Mouse (Mus musculus): ENCODE data around the gene Mapkapk2.
"Not testable (repeated sequence)": the region's sequence is repeated elsewhere in the genome, so short reads cannot be mapped to it uniquely, and the experiment has no call there.

Gene Mapkapk2

DNA sequence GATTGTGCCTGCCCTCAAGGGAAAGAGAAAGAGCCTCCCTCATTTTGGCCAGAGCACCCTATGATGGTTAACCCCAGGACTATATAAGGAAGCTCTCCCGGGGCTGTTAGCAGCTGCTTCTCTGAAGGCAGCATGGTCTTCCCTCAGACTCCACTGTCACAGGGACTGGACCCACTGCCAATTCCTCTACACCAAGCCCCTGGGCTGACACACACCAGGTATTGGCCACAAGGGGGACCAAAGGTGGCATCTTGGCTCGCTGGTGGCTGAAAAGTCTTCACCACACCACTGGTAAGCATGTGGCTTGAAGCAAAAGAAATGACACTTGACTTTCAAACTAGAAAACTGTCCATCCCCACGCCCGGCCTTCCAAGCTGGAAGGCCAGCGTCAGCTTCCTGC is 47.0 kb downstream of the Mapkapk2 start:
- DNase-seq (ENCODE audit: low read depth, low spot score), result no peak

GRCm38 (mm10) chr1:131050011-131050410 is 47.6 kb downstream of the Mapkapk2 start:
- no peak for DNase-seq (ENCODE audit: low read depth, low spot score)

- no peak for DNase-seq (ENCODE audit: low read depth, low spot score)
These were observed 48.2 kb downstream of the Mapkapk2 start for GRCm38 (mm10) chr1:131049361-131049806.

- DNase-seq (ENCODE audit: low read depth, low spot score), result no peak
These were observed 48.7 kb downstream of the Mapkapk2 start for GRCm38 (mm10) chr1:131048946-131049345.

GRCm38 (mm10) chr1:131048121-131048863 is 49.3 kb downstream of the Mapkapk2 start:
- no peak for DNase-seq (ENCODE audit: low read depth, low spot score)

DNA sequence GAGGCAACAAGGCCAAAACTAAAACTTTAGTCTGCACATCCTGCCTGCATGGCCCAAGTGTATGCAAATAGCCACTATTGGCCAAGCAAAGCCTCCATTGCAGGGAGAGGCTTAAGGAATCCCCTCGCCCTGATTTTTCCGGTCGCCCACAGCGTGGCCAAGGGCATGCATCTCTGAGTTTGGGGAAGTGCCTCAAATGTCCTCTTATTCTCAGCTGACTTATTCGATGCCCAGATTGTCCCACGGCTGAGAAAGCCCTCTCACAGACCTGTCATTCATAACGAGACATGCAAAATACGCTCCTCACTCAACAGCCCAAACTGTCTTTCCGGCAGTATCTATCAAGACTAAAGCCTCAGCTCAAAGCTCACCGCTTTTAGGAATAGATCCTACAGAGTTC is 51.0 kb downstream of the Mapkapk2 start:
- no peak for DNase-seq (ENCODE audit: low read depth, low spot score)

DNA sequence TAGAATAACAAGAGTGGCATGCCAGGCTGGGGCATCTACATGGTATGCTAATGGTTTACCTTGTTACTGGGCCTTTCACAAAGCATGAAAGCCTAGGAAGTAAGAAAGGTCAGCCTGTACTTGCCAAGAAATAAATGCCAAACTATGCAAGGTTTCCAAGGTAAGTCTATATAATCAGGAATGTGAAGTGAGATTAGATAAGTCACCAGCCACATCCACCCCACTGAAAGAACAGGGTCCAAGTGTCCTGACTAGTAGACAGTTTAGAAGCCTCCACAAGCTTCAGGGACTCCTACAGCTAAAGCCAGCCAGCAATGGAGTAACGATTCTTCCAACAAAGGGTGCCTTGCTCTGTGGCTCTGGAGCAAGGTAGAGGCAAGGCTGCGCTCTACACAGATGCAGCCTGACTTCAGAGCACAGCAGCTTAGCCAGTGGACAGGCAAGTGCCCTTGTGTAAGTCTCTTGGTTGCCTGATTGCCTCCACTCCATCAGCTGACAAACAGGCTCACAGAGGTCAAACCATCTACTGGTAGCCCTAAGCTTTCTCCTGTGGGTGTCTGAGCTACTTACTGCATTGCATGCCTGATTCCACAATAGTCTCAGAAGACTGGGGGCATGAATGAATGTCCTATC is 51.8 kb downstream of the Mapkapk2 start:
- no peak for DNase-seq (ENCODE audit: low read depth, low spot score)

DNA sequence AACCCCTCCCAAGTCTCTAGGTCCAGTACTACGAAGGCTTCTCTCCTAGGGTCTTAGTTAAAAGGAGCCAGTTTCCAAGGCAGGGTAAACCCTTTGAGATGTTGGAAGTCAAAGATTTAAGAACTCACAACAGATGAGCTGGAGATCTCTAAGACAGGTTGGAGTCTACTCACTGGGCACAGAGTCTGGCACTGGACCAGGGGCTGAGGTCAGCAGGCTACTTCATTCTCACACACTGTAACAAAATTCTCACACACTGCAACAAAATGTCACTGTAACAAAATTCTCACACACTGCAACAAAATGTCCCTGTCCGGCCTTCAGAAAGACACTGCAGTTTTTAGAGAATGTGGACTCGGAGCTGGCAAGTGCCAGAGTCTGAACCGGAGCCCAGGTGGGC is 54.0 kb downstream of the Mapkapk2 start:
- DNase-seq (ENCODE audit: low read depth, low spot score), result no peak

DNA sequence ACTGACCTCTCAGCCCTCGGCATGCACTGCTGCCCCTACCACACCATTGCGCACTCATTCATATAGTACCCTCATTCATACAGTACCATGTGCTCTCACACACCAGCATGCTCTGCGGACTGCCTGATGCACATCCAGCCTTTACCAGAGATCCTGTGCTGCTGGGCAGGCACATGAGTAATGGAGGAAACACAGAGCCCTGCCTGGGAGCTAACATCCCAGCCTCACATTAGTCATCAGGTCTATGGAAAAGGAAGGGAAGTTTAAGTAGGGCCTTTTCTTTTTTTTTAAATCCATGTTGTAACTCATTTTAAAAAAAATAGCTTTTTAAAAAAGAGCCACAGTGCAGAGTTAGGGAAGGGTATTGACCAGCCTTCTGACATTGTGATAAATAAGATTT is 54.9 kb downstream of the Mapkapk2 start:
- DNase-seq (ENCODE audit: low read depth, low spot score), result no peak

- DNase-seq (ENCODE audit: low read depth, low spot score), result no peak
These were observed 55.4 kb downstream of the Mapkapk2 start for GRCm38 (mm10) chr1:131042263-131042662.

DNA sequence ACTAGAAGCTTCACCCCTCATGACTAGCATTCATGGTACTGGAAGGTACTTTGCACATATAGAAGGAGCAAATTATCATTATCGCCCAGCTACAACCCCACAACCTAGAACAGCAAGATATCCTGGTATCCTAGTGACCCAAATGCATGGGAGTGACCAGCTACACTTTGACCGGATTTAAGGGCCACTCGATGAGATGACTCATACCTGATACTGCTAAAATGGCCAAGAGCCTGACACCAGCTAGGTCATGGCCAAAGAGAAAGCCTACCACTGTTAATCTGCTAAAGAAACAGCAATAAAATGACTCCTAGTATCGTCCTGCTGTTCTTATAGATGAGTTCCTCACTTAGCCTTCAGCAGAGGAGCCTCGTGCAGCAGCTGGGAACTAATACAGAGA is 58.1 kb downstream of the Mapkapk2 start:
- DNase-seq (ENCODE audit: low read depth, low spot score), result no peak

DNA sequence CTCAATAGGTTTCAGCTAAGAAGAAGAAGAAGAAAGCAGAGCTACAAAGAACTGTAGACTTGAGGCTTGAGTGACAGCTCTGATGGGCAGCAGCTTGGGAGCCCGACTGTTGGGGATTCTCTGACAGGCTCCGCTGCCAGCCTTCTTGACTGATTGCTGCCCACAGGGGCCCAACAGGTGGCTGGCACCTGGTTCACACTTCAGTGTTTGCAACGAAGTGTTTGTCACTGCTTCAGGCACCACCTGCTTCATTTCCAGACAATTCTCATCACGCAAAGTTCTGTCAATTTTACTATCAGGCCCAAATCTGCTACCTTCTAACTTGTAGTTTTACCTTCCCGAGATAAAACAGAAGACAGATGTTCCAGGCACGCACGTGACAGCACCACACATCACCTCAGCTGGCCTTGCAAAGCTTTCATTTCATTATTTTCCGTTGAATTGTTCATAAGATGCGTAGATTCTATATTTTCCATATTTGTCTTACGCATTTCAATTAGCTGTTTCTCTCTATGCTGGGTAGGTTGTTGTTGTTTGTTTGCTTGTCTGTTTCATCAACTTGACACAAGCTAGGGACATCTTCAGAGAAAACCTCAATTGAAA is 59.1 kb downstream of the Mapkapk2 start:
- no peak for DNase-seq (ENCODE audit: low read depth, low spot score)

DNA sequence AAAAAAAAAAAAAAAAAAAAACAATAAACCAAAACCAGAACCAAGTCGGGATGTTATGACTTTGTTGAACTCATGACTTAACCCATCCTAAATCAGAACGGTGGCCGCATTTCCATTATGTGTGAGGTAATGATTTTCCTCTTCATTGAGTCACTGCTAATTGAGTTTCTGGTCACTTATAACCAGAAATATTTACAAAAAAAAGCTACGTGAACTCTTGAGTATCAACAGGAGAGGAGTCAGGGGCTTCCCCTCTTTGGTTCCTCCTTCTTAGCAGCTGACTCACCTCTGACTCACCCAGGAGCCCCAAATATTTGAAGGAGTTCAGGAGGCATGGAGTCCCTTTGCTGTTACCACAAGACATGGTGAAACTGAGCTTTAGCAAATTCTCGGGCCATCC is 59.6 kb downstream of the Mapkapk2 start:
- DNase-seq (ENCODE audit: low read depth, low spot score), result no peak

DNA sequence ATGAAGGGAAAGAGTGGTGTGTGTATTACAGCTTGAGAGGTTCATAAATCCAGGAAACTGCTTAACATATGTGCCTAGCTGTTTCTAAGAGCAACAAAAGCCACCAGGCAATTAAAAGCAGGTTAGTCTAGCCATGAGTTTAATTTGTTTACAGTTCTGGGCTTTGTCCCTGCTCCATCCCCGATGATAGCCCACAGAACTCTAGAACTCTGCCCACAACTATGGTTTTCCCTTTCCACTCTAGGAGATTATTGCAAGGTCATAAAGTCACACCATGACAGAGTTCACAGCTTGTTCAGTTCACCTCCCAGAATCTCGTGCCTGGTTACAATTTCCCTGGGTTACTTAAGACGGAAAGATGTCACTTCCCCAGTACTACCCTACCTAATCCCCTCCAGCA is 66.4 kb downstream of the Mapkapk2 start:
- DNase-seq (ENCODE audit: low read depth, low spot score), result no peak

DNA sequence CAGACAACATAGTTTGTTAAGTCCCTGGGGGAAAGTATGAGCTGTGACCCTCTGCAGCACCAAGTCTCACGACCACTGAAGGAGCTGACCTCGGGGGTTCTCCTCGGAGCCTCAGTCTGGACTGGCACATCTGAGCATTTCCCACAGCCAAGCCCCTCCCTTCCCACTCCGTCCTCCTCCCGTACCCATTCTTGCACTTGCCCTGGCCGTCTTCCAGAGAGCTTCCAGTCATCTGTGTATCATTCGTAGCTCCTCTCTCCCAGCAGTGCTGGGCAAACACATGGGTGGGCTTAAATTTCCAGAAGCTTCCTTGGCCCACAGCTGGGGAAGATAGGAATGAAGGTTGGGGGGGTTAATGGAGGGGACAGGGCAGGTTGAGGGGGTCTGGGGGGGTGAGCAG is 67.4 kb downstream of the Mapkapk2 start:
- DNase-seq (ENCODE audit: low read depth, low spot score), result no peak

GRCm38 (mm10) chr1:131029215-131029614 is 68.4 kb downstream of the Mapkapk2 start:
- no peak for DNase-seq (ENCODE audit: low read depth, low spot score)

DNA sequence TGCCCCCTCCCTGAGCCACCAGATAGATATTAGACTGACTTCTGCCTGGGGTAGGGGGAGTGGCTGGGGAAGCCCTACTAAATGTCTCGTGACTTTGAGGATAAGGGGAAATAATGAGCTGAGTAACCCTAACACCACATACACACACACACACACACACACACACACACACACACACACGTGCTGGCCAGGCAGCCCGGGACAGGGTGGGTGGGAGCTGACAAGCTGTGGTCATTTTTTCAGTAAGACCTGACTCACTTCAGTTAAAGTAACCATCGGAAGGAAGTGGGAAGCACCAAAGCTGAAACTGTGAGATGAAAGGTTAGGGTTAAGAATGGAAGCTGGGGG is 71.8 kb downstream of the Mapkapk2 start:
- DNase-seq (ENCODE audit: low read depth, low spot score), result no peak

DNA sequence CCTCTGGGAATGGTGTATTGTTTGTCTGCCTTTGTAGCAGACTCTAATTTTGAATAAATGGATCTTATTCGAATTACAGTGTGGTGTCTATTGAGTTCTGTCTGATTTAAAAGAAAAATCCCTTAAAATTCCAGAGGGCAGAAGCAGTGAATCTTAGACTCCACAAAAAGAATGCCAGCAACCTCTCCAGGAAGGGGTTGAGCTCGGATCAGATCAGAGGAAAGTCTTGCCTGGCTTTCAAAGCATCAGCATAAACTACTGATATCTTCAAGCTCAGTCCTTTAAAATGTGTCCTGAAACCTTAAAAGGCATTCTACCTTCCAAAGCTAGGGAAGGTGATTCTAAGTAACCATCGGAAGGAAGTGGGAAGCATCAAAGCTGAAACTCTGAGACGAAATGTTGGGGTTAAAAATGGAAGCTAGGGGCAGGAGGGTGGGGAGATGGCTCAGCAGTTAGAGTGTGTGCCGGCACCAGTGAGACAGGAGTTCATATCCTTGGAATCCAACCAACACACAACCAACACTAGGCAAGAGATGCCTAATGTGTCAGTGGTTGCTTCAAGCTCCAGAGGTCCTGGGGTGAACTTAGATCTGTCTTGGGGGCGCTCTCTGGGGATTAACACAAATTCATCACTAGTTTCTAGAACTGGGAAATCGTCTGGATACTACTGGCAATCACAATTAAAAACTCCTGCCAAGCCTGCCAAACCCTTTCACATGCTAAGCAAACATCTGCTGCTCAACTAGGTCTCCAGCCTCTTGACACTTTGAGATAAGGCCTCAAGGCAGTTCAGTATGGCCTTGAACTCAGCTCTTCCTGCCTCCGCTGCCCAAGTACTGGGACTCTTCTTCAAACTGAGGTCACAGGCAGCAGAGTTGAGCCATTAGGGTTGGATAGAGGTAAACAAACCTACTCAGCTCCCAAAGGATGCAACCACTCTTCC is 72.5 kb downstream of the Mapkapk2 start:
- no peak for DNase-seq (ENCODE audit: low read depth, low spot score)

GRCm38 (mm10) chr1:131023250-131023858 is 74.3 kb downstream of the Mapkapk2 start:
- not testable (repeated sequence) for DNase-seq (ENCODE audit: low read depth, low spot score)

DNA sequence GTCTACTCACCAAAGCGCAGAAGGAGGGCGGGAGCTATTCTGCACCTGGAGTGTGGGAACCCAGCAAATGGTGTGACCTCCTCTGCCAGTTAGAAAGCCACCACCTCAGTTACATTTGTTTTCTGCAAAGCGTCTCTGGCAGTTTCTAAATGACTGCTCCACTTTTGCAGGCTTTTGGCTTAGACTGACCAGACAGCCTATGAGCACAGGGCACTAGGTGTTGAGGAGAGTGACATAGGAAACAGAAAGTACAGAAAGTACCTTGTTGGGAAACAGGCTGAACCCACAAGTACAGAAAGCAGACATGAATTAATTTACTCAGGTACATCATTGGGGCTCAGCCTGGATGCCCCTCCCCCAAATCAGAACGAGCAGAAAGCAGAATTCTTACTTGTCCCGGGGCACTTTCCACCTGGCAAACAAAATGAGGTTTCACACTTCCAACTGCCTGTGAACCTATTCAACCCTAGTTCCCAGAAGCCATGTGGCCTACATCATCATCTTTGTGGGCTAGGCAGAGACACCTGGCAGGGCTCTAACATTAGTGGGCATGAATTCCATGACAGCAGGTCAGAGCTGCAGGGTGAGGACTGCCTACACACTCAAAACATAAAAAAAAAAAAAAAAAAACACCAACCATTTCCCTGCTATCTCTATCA is 74.9 kb downstream of the Mapkapk2 start:
- no peak for DNase-seq (ENCODE audit: low read depth, low spot score)

Data from WW6 (cell line).